Mouse (Mus musculus) heart, embryonic 10.5 days (tissue): Measurements from ENCODE around the gene Kpna6. TPM values are rescaled to one million over a fixed set of nuclear protein-coding genes. Genes with fewer than 3 reads are reported as not detected.

Source experiments
- DNase-seq: peaks from one replicate; pipeline ENCODE4 v3.0.0-alpha.2; 2017; ENCODE audit warnings: low spot score
- H3K27ac ChIP-seq: fragments of 300-500 bp; sonication (generic); 2 replicates; pipeline ENCODE4 v1.5.1; 2016; ENCODE audit warnings: mild to moderate bottlenecking
- H3K27me3 ChIP-seq: fragments of 300-500 bp; sonication (generic); 2 replicates; pipeline ENCODE4 v1.6.1; 2016; ENCODE audit warnings: mild to moderate bottlenecking; ENCODE audit not compliant: poor library complexity, insufficient read depth, severe bottlenecking
- H3K36me3 ChIP-seq: fragments of 300-500 bp; sonication (generic); 2 replicates; pipeline ENCODE4 v1.6.1; 2016; ENCODE audit warnings: mild to moderate bottlenecking, moderate library complexity
- H3K4me1 ChIP-seq: fragments of 300-500 bp; sonication (generic); 2 replicates; pipeline ENCODE4 v1.6.1; 2016; ENCODE audit warnings: mild to moderate bottlenecking
- H3K4me3 ChIP-seq: fragments of 300-500 bp; sonication (generic); 2 replicates; pipeline ENCODE4 v1.5.1; 2016; ENCODE audit warnings: mild to moderate bottlenecking, moderate library complexity
- H3K9me3 ChIP-seq: fragments of 300-500 bp; sonication (generic); 2 replicates; pipeline ENCODE4 v1.6.1; 2016; ENCODE audit warnings: mild to moderate bottlenecking, moderate library complexity
- WGBS: fragments of 180-500 bp; shearing (Covaris S2); methylation state at CpG from one replicate; pipeline ENCODE4 v1.1.7; 2016; 5-methylcytosine and 5-hydroxymethylcytosine counted together
- polyA plus RNA-seq: library from polyadenylated mRNA; unstranded; fragments of >200 nt; fragmentation: Nextera tagmentation; extraction: Ambion mirVana; gene quantifications from 2 replicates; pipeline ENCODE4 v1.2.1, GENCODE M21; 2016

Gene Kpna6
- polyA plus RNA-seq, 1 experiment from 2014 or later = 13.6 TPM

DNA sequence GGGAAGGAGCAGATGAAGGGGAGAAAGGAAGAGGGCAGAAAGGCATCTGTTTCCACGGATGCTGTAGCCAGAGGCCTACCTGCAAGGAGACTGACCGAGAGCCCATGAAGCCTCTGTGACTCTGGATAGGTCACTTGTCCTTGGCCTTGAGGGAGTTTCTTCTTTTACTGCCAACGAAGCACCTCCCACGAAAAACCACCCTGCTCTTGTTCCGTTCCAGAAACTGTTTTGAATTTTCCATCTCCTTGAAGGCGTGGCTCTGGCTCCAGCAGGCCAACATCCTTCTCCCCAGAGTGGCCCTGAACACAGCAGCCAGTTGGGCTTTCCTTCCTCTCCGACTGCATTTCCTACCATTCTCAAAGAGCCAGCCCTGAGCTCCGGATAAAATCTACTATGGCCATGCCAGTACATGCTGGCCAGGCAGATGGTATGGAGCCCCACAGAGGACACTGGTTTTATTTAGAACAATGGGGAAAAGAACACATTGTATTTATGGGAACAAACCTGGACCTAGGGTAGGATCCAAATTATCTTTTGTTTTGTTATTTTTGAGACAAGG, 51.2 kb downstream of the Kpna6 start:
- H3K27me3 ChIP-seq = no peaks in the 10 kb centered on the region
- H3K4me3 ChIP-seq = no peak overlapping the region
- DNase-seq = no peak
- peaks cover 24% of the 10 kb centered on the region for H3K36me3 ChIP-seq
- H3K27ac ChIP-seq = 0 out of 2 replicates have a peak overlapping the region, but pooled peaks have one; percentile 18
- peaks cover 45% of the 10 kb centered on the region for H3K4me1 ChIP-seq
- H3K9me3 ChIP-seq = no peaks in the 10 kb centered on the region
- 68% methylated on average over 8 of the region's 8 CpGs for WGBS

DNA sequence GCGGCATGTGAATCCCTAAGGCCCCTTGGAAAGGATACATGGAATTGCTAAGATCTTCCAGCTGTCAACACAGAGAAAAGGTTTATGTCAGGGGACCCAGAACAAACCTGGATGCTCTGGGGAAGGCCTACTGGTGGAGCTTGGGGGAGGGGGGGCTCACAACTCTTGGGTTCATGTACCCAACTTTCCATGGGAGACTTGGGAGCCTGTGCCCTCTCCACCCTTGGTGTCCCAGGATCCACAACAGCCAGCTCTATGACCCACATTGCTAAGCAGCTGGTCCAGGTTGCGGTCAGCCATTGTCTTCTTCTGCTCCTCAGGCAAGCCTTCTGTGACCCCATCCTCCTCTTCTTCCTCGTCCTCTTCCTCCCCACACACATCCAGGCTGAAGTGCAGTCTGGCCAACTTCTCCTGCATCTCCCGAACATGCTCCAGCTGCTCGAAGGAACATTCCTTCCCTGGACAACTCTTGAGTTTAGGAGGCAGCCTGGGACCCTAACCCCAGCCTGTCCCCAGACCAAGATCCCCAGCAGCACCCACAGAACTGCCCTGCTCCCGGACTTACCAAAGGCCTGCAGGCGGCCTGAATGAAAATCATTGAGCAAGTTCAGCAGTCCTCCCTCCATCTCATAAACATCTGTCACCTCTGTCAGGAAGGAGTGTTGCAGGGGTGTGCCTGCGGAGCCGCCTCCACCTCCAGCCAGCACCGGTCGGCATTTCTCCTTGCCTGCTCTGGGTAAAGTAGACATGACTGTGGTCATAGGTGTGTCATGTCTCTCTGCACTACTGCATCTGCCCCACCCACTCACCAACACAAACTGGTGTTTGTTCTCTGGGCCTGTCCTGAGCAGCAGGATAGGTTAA, 51.9 kb downstream of the Kpna6 start:
- 0 out of 2 replicates have a peak overlapping the region, but pooled peaks have one; percentile 18 for H3K27ac ChIP-seq
- H3K4me3 ChIP-seq = no peak overlapping the region
- DNase-seq = no peak
- WGBS = 83% methylated on average over 11 of the region's 11 CpGs
- peaks cover 42% of the 10 kb centered on the region for H3K4me1 ChIP-seq
- H3K9me3 ChIP-seq = no peaks in the 10 kb centered on the region
- H3K27me3 ChIP-seq = no peaks in the 10 kb centered on the region
- H3K36me3 ChIP-seq = peaks cover 26% of the 10 kb centered on the region

DNA sequence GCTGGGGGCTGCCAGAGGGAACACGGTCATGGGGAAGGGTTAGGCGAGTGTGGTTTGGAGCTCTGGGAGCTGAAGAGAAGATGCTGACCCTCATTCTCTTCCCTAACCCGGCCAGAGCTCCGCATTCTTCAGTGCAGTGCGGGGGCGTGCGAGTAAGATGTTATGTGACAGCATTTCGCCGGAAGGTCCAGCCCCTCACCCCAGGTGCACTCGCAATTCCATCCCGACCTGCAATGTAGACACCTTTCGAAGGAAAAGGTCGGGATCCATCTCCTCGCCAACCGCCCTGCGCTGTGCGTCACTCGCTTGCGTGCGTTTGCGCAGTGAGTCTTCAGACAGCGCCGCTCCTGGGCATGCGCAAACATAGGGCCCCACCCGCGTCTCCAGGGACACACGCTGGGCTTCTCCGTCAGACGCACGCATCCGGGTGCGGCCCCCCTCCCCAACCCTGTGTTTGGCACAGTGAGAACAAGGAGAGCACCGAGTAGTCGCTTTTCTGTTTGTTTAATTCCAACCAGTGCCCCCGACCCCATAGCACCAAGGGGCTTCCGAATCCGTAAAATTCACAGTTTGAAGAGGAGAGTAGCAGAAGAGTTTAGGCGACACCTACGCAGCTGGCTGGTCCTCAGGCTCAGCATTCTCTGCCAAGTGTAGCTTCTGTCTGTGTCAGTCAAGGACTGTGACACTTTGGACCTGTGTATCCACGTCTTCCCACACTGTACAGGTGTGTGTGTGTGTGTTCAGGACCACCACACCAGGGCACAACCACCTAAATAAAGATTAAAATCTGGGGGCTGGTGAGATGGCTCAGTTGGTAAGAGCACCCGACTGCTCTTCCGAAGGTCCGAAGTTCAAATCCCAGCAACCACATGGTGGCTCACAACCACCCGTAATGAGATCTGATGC, 53.5 kb downstream of the Kpna6 start, which contains the start of gene Iqcc:
Iqcc (minus strand) TSS at position 314 of the 906 bp plus-strand sequence.
- peak within 1 kb of the TSS; percentile 85 for H3K27ac ChIP-seq
- 5% methylated on average over 44 of the region's 44 CpGs for WGBS
- peaks cover 30% of the 10 kb centered on the region for H3K36me3 ChIP-seq
- H3K9me3 ChIP-seq = no peaks in the 10 kb centered on the region
- DNase-seq = peak; percentile 98
- H3K27me3 ChIP-seq = no peaks in the 10 kb centered on the region
- peaks cover 26% of the 10 kb centered on the region for H3K4me1 ChIP-seq
- peak within 1 kb of the TSS; percentile 67 for H3K4me3 ChIP-seq

DNA sequence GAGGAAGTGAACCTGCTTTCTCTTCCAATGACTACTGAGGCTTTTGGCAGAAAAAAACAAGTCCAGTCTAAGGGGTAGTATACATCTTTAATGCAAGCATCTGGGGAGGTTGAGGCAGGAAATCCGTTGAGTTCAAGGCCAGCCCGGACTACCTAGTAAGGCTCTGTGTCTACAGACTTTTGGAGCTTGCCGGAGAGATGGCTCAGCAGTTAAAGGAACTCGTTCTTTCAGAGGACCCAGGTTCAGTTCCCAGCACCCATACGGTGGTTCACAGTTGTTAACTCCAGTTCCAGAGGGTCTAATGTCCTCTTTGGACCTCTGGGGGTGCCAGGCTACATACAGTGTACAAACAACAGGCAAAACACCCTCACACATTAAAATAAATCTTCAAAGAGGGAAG, 54.5 kb downstream of the Kpna6 start:
- H3K4me1 ChIP-seq = peaks cover 19% of the 10 kb centered on the region

DNA sequence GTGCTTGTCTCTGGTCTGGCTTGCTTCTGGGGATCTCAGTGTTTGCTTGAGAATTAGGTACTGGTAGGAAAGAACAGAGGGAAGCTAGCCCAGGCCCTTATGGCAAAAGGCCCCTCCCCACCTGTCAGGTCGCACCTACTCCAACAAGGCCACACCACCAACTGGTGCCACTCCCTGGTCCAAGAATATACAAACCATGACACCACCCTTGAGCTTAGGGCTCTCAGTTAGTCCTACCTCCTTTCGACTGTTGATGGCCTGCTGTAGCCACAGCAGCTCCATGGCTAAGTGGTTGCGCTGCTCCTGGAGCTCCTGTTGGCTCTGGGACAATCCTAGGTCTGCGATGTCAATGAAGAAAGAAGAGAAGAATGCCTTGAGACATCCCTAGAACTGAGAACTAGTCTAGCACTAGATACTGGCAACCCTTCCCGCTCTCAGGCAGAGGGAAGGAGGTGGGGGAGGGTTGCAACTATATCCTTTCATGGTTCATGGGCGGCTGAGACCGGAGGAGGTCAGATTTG, 55.4 kb downstream of the Kpna6 start:
- Histone ChIP-seq H3K4me3 (0 out of 2 replicates have a peak overlapping the region, but pooled peaks have one; percentile 67), H3K4me1 (peaks cover 10% of the 10 kb centered on the region), H3K9me3 (no peaks in the 10 kb centered on the region), H3K27me3 (no peaks in the 10 kb centered on the region), H3K27ac (no peak overlapping the region), H3K36me3 (peaks cover 31% of the 10 kb centered on the region)
- 89% methylated on average over 7 of the region's 7 CpGs for WGBS
- no peak for DNase-seq

More for the DNA sequence above, 54.5 kb downstream of the Kpna6 start:
- no peak for DNase-seq
- Histone ChIP-seq H3K36me3 (peaks cover 31% of the 10 kb centered on the region), H3K27me3 (no peaks in the 10 kb centered on the region), H3K4me3 (peak overlapping the region; percentile 67), H3K27ac (peak overlapping the region; percentile 85), H3K9me3 (no peaks in the 10 kb centered on the region)
- 94% methylated on average over 5 of the region's 5 CpGs for WGBS

DNA sequence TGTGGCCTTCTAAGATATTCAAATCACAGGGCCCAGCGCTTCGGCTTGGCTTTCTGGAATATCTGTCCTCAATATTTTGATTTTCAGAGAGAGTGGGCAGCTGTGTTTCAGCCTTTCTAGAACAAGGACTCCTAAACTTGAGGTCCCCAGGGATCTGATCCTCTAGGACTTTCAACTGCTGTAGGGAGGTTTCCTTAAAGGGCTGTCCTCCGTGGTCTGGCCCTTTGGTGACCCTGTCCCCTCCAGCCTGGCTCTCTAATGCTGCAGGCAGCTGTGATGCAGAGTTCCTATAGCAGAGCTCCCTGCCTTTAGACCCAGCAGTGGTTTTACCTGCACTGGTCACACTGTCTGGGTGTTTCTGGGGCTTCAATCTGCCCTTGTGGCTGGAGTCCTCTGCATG, 55.9 kb downstream of the Kpna6 start:
- Histone ChIP-seq H3K9me3 (no peaks in the 10 kb centered on the region), H3K36me3 (peaks cover 31% of the 10 kb centered on the region), H3K27me3 (no peaks in the 10 kb centered on the region), H3K4me3 (no peak overlapping the region), H3K27ac (no peak overlapping the region), H3K4me1 (peaks cover 9% of the 10 kb centered on the region)
- WGBS = 91% methylated on average over 3 of the region's 3 CpGs
- no peak for DNase-seq

DNA sequence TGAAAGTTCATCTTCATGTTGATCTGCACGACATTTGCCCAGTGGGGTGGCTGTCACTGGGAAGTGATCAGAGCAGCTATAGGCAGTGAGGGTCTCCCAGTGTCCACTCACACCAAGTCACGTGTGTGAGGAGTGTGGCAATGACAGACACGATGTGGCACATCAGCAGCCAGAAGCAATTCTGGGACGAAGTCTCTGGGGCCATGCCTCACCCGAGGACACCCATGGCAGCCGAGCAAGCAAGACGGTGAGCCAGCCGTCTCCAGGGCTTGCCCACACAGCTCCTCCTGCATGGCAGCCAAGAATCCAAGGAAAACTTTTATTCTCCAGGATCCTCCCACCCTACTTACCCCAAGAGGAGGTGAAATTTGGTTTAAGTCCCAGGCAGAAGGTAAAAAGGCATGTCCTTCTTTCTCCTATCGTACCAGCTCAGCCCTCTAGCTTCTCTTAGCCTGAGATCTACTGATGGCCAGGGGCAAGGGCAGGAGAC, 56.7 kb downstream of the Kpna6 start:
- peaks cover 28% of the 10 kb centered on the region for H3K36me3 ChIP-seq
- no peak for DNase-seq
- H3K4me1 ChIP-seq = peaks cover 9% of the 10 kb centered on the region
- H3K27ac ChIP-seq = no peak overlapping the region
- no peaks in the 10 kb centered on the region for H3K27me3 ChIP-seq
- 91% methylated on average over 9 of the region's 9 CpGs for WGBS
- no peak overlapping the region for H3K4me3 ChIP-seq
- no peaks in the 10 kb centered on the region for H3K9me3 ChIP-seq

DNA sequence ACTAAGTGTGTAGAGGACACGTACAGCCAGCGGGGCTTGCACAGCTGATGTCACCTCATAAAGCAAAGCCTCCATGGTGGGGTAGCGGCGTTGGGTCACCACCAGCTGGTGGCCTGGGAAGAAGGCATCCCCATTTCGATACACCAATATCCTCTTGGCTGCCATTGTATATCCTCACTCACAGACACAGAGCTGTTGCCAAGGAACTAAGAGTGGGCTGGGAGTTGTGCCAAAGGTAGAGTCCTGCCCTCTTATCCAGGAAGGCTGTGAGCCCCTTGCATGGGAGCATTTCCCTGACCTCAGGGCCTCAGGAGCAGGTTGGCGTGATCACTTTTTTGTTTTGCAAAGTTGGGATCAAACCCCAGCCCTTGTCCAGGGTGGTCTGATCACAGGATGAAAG, 58.5 kb downstream of the Kpna6 start, which contains the start of gene Dcdc2b:
Dcdc2b (minus strand) TSS at position 165 of the 400 bp plus-strand sequence.
- H3K4me1 ChIP-seq = peaks cover 9% of the 10 kb centered on the region
- H3K4me3 ChIP-seq = no peak within 1 kb of the TSS
- H3K27ac ChIP-seq = no peak within 1 kb of the TSS
- 87% methylated on average over 6 of the region's 6 CpGs for WGBS
- no peak for DNase-seq
- no peaks in the 10 kb centered on the region for H3K9me3 ChIP-seq
- H3K36me3 ChIP-seq = peaks cover 41% of the 10 kb centered on the region
- H3K27me3 ChIP-seq = no peaks in the 10 kb centered on the region

DNA sequence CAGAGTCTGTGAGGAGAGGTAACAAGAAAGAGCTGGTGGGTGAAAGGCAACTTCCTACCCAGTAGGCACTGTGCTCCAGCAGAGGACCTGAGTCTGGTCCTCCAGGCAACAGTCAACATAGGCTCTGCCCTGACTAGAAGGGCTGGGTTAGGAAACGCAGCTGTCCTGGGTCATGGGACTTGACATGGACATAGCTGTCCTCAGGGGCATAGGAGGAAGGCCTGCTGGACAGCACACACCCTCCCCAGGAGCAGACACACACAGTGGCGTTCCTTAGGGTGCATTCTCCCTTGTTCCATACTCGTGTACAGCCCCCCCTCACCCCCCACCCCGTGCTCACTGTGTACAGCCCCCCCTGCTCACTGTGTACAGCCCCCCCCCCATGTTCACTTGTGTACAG, 62.1 kb downstream of the Kpna6 start:
- Histone ChIP-seq H3K4me1 (0 out of 2 replicates have a peak, but pooled peaks cover 6% of the 10 kb centered on the region), H3K36me3 (peaks cover 50% of the 10 kb centered on the region), H3K9me3 (no peaks in the 10 kb centered on the region), H3K27me3 (no peaks in the 10 kb centered on the region), H3K27ac (no peak overlapping the region), H3K4me3 (no peak overlapping the region)
- no peak for DNase-seq
- 64% methylated on average over 4 of the region's 4 CpGs for WGBS

DNA sequence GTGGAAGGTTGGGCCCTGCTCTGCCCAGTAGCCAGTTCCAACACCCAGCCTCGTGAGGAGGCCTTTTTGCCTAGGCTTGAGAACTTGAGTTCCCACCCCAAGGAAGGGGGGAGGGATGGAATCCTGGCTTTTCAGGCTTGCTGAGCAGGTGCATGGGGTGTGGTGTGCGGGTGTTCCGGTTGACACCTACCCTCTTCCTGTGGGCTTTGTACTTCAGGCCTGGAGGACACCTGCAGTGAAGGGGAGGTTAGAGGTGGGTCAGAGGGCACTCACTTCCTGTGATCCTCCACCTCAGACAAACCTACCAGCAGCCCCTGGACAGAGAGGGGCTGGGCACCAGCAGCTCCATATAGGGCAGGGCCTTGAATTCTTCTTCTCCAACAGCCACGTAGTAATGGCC, 62.5 kb downstream of the Kpna6 start:
- 87% methylated on average over 4 of the region's 4 CpGs for WGBS
- Histone ChIP-seq H3K36me3 (peaks cover 53% of the 10 kb centered on the region), H3K4me1 (0 out of 2 replicates have a peak, but pooled peaks cover 6% of the 10 kb centered on the region), H3K27me3 (no peaks in the 10 kb centered on the region), H3K9me3 (no peaks in the 10 kb centered on the region), H3K4me3 (no peak overlapping the region), H3K27ac (no peak overlapping the region)
- DNase-seq = no peak

DNA sequence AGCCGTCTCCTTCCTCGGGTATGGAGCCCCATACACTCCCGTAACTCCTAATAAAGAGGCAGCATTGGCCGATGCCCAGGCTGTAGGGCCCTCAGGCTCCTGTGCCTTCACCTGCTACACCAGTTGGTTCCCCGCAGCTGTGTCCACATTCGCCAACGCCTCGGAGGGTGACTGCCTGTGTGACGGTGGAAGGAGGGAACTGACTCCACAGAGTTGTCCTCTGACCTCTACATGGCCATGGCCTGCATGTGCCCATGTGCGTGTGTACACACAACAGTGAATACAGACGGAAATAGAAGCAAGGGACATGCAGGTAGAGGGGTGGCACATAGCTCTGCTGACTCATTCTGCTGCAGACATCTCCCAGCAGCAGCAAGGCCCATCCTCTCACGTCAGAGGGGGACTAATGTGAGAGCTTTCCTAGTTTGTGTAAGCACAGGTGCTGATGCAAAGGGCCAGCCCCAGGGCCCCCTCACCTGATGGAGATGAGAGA, 63.4 kb downstream of the Kpna6 start:
- no peaks in the 10 kb centered on the region for H3K9me3 ChIP-seq
- H3K4me3 ChIP-seq = no peak overlapping the region
- 0 out of 2 replicates have a peak, but pooled peaks cover 6% of the 10 kb centered on the region for H3K4me1 ChIP-seq
- no peaks in the 10 kb centered on the region for H3K27me3 ChIP-seq
- WGBS = 82% methylated on average over 12 of the region's 12 CpGs
- H3K36me3 ChIP-seq = peaks cover 57% of the 10 kb centered on the region
- DNase-seq = no peak
- H3K27ac ChIP-seq = no peak overlapping the region

DNA sequence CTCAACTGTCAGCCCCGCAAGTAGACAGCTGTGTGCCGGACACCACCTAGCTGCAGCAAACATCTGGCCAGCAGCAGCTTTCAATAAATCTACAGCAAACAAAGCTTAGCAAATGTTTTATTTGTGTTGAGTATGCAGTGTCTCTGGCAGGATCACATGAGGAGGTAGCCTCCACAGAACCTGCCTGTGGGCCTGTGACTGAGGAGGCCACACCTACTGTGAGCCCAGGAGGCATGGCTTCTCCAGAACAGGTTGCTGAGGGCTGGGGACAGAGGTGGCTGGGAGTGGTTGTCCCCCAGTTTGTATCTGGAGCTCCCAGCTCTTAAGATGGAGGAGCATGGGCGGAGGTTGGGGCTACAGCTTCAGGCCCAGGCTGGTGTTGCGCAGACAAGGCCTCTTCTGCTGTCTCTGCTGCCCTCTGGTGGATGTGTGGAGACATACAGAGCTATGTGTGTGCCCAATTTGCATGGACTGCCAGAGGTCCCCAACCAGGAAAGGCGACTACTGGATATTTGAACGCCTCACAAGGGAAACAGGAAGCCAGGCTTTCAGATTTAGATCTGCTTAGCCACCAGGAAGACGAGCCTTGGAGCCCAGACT, 64.0 kb downstream of the Kpna6 start:
- no peak overlapping the region for H3K4me3 ChIP-seq
- DNase-seq = peak; percentile 94
- H3K27me3 ChIP-seq = no peaks in the 10 kb centered on the region
- 38% methylated on average over 7 of the region's 7 CpGs for WGBS
- H3K36me3 ChIP-seq = peaks cover 62% of the 10 kb centered on the region
- H3K9me3 ChIP-seq = no peaks in the 10 kb centered on the region
- H3K4me1 ChIP-seq = 0 out of 2 replicates have a peak, but pooled peaks cover 6% of the 10 kb centered on the region
- peak overlapping the region; percentile 23; the same call in 1 of the 2 replicates for H3K27ac ChIP-seq
